Mouse (Mus musculus) liver, embryonic 12.5 days (tissue): Measurements from ENCODE around the gene Tinagl1. TPM values are rescaled to one million over a fixed set of nuclear protein-coding genes. Genes with fewer than 3 reads are reported as not detected.

Experiments used
- polyA plus RNA-seq: library from polyadenylated mRNA; unstranded; fragments of >200 nt; fragmentation: Nextera tagmentation; extraction: Ambion mirVana; gene quantifications from 2 replicates; pipeline ENCODE4 v1.2.1, GENCODE M21; 2016

The Tinagl1 gene
- polyA plus RNA-seq, 1 experiment from 2014 or later, result 32.6 TPM

Other genes starting within 250 kb of the Tinagl1 start
- 0.04 TPM in 2 replicates for gene Spocd1, start 245.9 kb downstream of the Tinagl1 start, polyA plus RNA-seq
- gene Adgrb2, start 190.3 kb downstream of the Tinagl1 start, polyA plus RNA-seq, result 0.17 and 0.92 TPM in 2 replicates
- 4.2 and 4.9 TPM in 2 replicates for gene Col16a1, start 127.3 kb downstream of the Tinagl1 start, polyA plus RNA-seq
- 41.9 and 42.5 TPM in 2 replicates for gene Pef1, start 72.6 kb downstream of the Tinagl1 start, polyA plus RNA-seq
- 0.12 TPM in 1 of 2 replicates, not detected in the other for gene Hcrtr1, start 35.8 kb downstream of the Tinagl1 start, polyA plus RNA-seq
- gene Gm853, start 47.3 kb upstream of the Tinagl1 start, polyA plus RNA-seq, result not detected in 2 replicates
- 1.7 and 3.1 TPM in 2 replicates for gene Serinc2, start 104.1 kb upstream of the Tinagl1 start, polyA plus RNA-seq
- gene Fabp3, start 133.5 kb upstream of the Tinagl1 start, polyA plus RNA-seq, result 1.3 and 1.5 TPM in 2 replicates
- gene Gm10570, start 133.6 kb upstream of the Tinagl1 start, polyA plus RNA-seq, result not detected in 2 replicates
- 52.1 and 52.9 TPM in 2 replicates for gene Zcchc17, start 184.8 kb upstream of the Tinagl1 start, polyA plus RNA-seq
- gene Snrnp40, start 185.0 kb upstream of the Tinagl1 start, polyA plus RNA-seq, result 112 and 119 TPM in 2 replicates